Mouse (Mus musculus) skeletal muscle tissue, adult 2 months (tissue): ENCODE results near the gene Slc6a12.

Experiments
- DNase-seq: peaks from one replicate; pipeline ENCODE4 v3.0.0-alpha.2; 2012; ENCODE audit warnings: low read depth, low spot score

Slc6a12 gene

GRCm38 (mm10) chr6:121343026-121343770, at the start of gene Slc6a12:
Slc6a12 (plus strand) TSS chr6:121343076.
- no peak for DNase-seq

GRCm38 (mm10) chr6:121299317-121299716, 43.6 kb upstream of the Slc6a12 start:
- no peak for DNase-seq

GRCm38 (mm10) chr6:121299954-121300353, 42.9 kb upstream of the Slc6a12 start, which contains the start of gene Slc6a13:
Slc6a13 (plus strand) TSS chr6:121300227.
- DNase-seq: no peak

- DNase-seq: no peak
These were observed 42.4 kb upstream of the Slc6a12 start for GRCm38 (mm10) chr6:121300504-121300903.

DNA sequence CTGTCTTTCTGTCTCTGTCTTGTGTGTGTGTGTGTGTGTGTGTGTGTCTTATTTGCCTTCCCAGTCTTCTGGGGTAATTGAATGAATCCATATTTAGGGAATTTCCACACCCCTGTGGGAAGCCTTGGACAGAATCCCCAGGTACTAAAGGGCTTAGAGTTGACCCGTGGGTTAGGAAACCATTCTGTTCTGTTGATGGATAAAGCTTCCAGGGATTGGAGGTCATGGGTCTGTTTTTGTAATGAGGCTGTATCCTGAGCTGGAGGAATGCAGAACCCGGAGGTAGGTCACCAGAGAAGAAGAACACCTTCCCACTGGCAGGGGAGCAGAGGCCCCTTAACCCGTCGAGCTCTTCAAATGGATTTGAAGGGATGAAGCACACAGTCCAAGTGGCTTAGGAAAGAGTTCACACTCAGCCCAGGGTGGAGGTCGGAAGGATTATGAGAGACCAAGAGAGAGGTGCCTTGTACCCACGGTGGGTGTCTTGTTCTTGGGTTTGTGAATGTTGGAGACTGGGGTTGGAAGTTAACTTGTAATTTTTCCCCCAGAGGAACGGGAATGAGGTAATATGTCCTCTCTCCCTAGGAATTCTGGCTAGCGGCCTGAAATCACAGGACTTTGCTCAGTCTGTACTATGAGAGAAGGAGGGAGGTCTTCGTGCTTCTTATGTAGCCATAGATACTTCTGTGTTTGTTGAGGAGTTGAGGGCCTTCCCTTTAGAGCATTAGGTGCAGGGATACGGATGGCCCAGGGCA, 39.2 kb upstream of the Slc6a12 start:
- DNase-seq: peak; percentile 21

GRCm38 (mm10) chr6:121304630-121305029, 38.2 kb upstream of the Slc6a12 start:
- DNase-seq: no peak

- DNase-seq: no peak
These were observed 37.3 kb upstream of the Slc6a12 start for GRCm38 (mm10) chr6:121305571-121305970.

GRCm38 (mm10) chr6:121310984-121311383, 31.9 kb upstream of the Slc6a12 start:
- no peak for DNase-seq

DNA sequence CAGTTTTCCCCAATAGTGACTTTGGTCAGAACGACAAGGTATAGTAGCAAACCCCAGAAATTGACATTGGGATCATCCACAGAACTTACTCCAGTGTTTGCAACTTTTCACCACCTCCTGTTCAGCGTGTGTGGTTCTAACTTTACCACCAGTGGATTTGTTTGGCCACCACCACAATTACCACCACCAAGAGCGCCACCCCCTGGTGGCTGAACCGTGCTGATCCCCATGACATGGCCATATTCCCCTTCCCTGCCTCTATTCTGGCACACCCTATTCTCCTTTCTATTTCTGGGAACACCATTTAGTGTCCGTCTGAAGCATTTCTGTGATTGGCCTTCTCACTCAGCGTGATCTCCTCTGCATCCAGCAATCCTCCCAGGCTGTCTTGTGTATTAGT, 23.8 kb upstream of the Slc6a12 start:
- DNase-seq: no peak

- DNase-seq: no peak
These were observed 20.3 kb upstream of the Slc6a12 start for GRCm38 (mm10) chr6:121322381-121323110.

DNA sequence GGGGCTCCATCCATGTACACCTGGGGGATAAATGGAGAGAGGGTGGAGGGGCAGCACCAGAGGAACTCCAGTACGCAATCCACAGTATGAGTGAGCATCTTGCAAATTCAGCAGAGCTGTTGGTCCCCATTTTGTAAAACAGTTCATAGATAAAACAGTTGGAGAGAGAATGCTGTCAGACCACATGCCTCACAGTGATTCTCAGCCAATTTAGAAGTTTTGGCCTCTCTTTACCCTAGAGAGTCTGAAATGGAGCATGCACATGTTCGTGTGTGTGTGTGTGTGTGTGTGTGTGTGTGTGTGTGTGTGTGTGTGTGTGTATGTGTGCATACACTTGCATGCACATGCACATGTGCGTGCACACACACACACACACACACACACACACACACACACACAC, 17.6 kb upstream of the Slc6a12 start:
- no peak for DNase-seq

DNA sequence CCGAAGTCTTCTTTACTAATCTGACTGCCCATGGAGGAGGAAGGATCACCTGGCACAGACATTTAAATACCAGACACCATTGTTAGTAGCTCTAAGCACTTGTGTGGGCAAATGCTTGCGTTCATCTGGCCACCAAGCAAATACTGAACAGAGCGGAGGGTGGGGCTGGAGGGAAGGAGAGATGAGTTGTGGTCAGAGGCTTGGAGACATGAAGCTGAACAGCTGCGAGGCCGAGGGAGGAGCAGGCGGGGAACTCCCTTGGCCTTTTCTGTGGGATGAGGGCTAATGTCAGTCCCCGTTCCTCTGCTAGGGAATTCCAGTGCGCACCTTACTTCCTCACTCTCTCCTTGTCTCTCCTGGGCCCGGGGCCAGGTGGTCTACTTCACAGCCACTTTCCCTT, 17.1 kb upstream of the Slc6a12 start:
- peak; percentile 34 for DNase-seq

- DNase-seq: peak; percentile 56
These were observed 16.3 kb upstream of the Slc6a12 start for GRCm38 (mm10) chr6:121326486-121327069.

DNA sequence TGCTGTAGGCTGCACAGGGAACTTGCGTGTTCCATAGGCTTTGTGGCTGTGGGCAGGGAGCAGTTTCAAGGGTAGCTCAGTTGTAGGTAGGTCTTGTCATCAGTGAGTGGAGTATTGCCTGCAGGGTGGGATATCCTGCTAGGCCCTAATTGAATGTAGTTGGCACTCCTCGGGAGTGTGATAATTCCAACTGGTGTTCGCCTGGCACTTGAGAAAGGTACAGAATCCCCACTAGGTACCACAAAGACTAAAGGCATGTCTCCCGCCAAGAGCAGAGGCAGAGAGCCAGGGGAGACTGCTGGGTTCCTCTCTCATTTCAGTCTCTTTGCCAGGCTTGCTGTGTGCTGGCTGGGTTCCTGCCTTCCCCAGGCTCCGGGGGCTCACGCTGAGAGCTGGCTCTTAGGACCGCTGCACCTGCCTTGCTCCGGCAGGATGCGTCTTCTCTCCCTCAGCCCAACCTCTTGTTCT, 14.4 kb upstream of the Slc6a12 start:
- no peak for DNase-seq

DNA sequence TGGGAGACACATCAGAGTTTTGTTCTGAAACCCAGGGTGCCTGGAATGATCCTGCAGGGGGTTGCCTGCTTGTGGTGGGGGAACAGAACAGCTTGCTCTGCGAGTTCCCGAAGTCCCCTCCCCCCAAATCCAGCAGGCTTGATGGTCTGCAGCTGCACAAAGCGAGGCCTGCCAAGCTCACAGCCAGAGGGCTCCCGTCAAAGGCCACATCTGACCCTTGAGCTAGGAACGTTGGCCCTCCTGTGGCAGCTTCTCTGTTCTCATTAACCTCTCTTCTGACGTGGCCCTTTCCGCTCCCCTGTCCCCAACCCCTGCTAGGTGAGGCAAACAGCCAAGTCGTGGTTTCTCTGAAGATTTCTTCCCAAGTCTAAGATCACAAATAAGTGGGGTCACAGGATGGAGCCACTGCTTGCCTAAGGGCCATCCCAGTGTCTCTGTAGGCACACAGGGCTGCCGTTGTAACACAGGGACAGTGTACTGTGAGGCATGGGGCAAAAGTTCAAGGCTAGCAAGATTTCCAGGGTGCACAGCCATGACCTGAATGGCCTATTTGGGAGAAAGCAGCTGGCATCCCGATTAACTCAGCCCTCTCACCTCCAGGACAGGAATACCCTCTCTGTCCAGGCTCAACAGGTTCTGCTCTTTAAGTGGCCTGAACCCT, 12.9 kb upstream of the Slc6a12 start:
- no peak for DNase-seq

- DNase-seq: no peak
These were observed 7.0 kb upstream of the Slc6a12 start for GRCm38 (mm10) chr6:121335841-121336240.

DNA sequence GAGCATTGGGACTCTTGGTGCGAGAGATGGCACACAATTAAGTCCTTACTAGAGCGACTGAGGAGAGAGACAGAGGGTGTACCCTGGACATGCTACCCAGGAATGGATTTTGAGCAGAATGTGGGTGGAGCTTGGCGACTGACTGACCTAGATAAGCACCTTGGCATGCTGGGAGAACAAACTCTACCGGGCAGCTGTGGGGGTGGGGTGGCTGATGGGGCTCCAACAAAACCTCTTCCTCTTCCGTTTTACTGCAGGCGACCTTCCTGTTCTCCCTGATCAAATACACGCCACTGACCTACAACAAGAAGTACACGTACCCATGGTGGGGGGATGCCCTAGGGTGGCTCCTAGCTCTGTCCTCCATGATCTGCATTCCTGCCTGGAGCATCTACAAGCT, 6.3 kb upstream of the Slc6a12 start:
- DNase-seq: no peak

DNA sequence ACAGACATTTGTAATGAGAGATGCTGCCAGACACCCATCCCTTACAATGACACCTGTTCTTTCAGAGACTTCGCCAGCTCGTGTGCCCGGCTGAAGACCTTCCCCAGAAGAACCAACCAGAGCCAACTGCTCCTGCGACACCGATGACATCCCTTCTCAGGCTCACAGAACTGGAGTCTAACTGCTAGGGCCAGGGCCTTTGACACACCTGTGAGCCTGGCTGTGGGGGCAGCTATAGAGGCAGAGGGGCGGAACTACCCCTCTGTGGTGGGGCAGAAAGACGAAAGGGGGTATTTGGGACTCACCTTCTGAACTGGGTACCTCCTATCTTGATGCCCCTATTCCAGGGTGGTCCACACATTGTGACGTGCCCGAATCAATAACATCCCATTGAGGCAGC, 5.6 kb upstream of the Slc6a12 start:
- no peak for DNase-seq

DNA sequence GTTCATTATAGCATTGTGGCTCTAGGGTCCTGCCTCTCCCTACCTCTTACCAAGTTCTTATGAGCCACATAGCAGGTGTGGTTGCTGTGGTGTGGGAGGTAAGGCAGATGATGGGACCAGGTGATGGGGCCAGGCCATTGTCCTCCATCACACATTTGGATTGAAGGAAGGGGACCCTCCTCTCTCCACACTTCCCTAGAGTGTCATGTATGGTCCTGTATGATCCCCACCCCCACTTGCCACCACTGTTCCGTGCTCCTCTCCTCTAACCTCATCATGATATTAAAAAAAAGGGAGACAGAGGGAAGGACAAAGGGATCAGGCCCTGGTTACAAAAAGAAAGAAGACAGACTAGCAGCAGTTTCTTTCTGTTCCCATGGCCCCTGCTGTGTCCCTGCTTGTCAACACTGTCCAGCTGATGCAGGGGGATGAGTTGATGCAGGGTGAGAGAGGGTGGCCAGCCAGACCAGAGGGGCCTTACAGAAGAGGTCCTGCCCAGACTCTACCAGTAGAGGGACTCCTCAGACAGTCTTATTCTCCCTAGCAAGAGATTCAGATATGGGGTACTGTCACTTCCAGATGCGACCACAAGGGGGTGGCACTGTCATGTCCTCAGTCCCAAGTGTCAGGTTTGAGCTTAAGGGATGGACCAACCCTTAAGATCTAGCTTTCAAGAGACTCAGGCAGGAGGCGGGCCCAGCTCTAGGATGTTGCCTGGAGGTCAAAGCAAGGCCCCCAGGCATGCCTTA, 4.9 kb upstream of the Slc6a12 start:
- peak; percentile 88 for DNase-seq

DNA sequence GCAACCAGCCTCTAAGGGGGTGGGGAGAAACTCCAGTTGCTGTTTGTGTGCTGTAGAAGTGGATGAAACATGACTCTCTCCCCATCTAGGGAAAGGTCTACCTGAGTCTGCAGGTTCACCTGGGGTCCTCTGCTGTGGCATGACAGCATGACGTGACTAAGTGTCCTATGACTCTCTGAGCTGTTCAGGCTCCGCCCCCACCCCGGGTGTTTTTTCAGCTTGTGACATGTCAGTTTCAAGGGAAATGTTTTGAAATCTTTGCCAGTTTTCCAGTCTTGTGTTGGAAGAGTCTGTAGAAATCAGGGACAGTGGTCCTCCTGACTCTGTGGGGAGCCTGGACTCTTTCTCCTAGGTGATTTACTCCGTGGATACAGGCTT, 4.4 kb upstream of the Slc6a12 start:
- DNase-seq: no peak

DNA sequence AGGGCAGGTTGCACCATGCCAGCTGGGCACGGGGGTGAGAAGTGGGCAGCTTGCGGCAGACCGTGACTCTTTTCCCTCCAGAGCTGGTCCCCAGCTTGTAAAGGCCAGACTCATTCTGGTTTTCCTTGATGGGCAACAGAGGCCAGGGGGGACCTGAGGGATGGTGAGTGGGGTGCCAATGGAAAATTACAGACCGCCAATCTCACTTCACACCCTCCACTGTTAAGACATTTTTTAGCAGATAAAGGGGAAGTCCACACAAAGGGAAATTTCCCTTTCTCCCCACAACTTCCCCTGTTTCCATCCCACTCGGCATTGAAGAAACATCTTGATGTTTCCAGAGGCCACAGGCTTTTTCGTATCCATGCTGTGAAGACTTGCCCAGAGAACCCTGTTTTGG, 1.2 kb upstream of the Slc6a12 start:
- DNase-seq: no peak
